Mouse (Mus musculus) heart, adult 11 months (tissue): ENCODE measurements around the gene Hvcn1.
A peak's percentile ranks its signal among the peaks of the same experiment; 100 is the strongest.
"Not testable (repeated sequence)": the region's sequence is repeated elsewhere in the genome, so short reads cannot be mapped to it uniquely, and the experiment has no call there.

Experiments used
- DNase-seq: peaks from one replicate; pipeline ENCODE4 v3.0.0; 2022

Hvcn1 gene

GRCm38 (mm10) chr5:122208909-122209308 is 2.3 kb downstream of the Hvcn1 start:
- peak; percentile 80 for DNase-seq

GRCm38 (mm10) chr5:122209591-122210368 is 3.2 kb downstream of the Hvcn1 start:
- DNase-seq: peak; percentile 98

DNA sequence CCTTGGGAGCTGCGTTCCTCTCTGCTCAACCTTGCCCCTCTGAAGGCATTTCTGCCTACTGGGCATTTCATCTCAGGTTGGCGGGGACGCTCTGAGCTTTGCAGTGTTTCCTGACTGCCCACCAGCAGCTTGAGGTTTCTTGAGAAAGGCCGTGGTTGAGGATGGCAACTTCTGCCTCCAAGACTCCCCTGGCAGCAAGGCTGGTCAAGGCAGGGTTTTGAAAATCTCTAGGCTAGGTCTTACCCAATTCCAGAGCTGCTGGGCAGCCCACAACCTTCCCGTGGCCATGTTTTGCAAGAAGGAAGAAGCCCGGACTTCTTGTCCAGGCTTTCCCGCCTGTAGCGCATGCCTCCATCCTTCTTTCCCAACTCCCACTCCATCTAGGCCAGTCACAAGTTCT is 4.3 kb downstream of the Hvcn1 start:
- peak; percentile 87 for DNase-seq

DNA sequence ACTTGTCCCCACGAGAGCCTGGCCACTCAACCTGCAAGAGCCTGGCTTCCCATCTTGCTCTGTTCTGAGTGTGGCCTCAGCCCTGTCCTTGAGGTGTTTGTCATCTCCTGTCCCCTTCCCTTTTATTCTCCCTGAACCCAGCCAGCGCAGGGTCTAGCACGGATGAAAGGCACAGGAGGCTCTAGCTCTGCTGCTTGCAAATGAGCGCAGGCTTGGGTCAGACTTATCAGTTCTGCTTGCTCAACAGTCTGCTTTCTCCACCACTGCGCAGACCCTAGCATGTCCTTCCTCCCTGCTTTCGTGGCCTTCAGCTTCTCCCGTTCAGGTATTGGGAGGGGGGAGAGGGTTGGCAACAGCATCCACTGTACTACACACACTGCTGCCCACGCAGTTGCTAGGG is 5.5 kb downstream of the Hvcn1 start:
- DNase-seq: peak; percentile 80

- not testable (repeated sequence) for DNase-seq
Observed at GRCm38 (mm10) chr5:122212820-122213219, 6.2 kb downstream of the Hvcn1 start.

- DNase-seq: no peak
Observed at GRCm38 (mm10) chr5:122213861-122214260, 7.3 kb downstream of the Hvcn1 start.

DNA sequence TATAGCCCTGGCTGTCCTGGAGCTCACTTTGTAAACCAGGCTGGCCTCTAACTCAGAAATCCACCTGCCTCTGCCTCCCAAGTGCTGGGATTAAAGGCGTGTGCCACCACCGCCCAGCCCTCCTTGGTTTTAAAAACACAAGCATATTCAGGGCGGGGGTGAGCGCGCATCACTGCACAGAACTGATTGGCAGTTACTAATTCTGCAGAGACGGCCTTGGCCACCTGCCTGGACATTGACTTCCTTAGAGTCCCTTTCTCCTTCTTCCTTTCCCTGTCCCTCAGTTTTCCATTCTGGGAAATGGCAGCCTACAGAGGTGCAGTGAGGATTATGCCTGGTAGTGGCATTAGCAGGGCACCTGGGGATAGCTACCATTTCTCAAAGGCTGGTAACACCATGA is 11.0 kb downstream of the Hvcn1 start:
- no peak for DNase-seq

GRCm38 (mm10) chr5:122218109-122218905 is 11.7 kb downstream of the Hvcn1 start:
- no peak for DNase-seq

GRCm38 (mm10) chr5:122218928-122219327 is 12.3 kb downstream of the Hvcn1 start:
- DNase-seq: no peak

DNA sequence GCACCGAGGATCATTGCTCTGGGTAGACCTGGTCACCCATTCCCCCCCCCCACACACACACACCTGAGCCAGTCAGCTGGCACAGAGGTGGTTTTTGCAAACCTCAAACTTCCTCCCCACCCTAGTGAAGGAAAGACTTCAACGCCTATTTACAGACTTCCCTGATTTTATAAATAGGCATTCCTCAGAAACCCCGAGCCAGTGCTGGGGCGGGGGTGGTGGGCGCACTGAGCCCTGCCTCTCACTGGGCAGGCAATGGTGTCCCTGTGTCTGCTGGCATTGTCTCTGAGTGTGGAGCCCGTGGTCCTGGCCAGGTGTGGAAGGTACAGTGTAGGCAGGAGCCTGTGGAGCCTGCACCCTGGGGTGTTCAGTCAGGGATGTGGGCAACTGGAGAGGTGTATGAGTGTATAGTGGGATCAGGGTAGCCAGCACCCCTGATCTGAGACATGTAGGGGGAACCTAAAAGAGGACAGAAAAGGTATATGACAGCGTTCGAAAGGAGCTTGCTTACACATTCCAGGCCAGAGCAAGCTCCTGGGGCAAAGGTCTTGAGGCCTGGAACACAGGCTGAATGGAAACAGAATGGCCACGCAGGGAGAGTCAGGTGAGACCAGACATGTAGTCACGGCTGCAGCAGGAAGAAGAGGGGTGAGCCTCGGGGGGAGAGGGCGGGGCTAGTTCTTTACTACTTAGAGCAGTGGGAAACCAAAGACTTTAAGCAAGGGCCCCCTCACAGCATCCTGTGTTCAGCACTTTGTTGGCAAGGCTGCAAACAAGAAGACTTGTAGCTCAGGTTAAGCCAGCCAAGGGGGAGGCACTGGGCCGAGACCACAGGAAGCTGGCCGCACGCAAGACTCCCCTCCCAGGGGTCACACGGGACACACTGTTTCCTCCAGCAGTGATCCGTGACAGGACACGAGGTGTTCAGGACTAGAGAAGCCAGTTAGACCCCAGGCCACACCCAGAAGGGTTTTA is 13.3 kb downstream of the Hvcn1 start:
- peak; percentile 95 for DNase-seq

DNA sequence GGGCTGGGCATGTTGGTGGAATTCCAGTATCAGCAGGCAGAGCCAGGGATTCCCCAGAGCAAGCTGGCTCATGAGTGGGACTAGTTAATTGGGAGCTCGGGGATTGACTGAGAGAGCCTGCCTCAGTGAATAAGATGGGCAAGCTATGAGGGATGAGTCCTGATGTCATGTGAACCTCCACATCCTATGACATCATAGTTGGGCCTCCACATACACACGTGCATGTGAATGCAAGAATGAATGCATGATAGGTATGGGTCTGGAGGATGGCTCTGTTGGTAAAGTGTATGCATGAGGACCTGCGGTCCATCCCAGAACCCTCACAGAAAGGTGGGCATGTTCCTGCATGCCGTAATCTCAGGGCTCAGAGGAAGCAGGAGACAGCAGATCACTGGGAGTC is 14.5 kb downstream of the Hvcn1 start:
- no peak for DNase-seq

DNA sequence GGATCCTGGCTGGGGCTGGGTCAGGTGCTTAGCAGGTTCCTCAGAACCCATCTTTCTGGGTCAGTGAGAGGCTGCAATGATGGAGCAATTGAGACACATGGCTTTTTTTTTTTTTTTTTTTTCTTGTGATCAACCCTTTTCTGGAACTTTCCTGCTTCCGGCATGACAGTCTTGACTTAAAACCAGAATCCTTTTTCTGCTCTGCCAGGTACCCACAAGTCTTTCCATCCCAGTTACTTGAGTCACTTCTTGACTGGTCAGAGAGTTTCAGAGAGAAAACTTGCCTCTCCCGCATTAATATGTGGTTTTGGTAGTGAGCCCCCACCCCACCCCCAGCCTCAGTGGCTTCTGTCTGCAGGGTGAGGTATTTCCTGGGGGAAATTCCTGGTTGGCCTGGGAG is 17.7 kb downstream of the Hvcn1 start:
- no peak for DNase-seq

DNA sequence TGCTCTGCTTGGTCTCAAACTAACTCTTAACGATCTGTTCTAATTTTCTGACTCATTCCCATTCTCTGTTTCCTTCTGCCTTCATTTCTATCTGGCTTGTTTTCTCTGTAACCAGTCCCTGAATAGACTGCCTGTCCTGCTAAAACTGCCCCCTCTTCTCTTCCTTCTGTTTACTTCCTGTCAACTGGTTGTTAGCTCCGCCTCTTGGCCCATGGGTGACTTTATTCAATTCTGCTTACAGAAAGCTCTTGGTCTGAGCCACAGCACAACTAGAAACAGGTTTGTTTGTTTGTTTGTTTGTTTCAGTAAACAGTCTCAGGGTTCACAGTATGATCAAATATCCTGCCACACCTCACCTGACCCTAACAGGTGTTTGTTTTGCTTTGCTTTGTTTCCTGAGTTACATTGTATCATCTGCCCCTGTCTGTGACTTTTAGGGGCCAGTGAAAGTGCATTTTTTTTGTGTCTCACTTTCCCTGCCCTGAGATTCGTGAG is 21.7 kb downstream of the Hvcn1 start:
- no peak for DNase-seq

DNA sequence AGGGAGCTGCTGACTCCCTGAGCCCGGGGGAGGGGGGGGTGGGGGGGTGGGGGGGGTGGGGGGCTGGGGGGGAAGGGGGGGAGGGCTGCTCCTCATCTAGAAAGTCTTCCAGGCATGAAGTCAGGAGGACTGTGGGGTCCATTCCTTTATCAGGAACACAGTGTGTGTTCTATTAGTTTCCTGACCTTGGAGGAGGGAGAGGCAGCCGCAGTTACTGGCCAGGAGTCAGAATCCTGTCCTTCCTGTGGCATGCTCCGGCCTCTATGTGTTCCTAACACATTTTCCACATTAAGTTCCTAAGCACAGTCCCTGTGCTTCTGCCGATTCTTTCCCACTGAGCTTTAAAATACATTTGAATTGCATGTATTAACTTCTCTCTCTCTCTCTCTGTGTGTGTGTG is 22.2 kb downstream of the Hvcn1 start:
- no peak for DNase-seq

DNA sequence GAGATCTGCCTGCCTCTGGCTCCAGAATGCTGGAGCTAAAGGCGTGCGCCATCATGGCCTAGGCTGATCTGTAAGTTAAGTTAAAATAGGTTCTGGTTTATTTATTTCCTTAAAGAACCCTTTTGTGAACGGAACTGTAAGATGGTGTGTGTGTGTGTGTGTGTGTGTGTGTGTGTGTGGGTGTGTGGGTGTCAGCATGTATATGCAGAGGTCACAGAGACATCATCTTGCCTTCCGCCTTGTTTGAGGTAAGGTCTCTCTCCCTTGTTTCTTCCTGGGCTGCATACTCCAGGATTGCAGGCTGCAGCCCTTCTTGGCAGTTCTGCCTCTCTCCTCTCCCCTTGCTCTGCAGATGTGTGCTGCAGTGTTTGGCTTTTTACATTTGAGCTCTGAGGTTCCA is 24.2 kb downstream of the Hvcn1 start:
- DNase-seq: no peak

- DNase-seq: no peak
Observed at GRCm38 (mm10) chr5:122231431-122231830, 24.8 kb downstream of the Hvcn1 start.

- DNase-seq: no peak
Observed at GRCm38 (mm10) chr5:122232004-122232403, 25.4 kb downstream of the Hvcn1 start.

DNA sequence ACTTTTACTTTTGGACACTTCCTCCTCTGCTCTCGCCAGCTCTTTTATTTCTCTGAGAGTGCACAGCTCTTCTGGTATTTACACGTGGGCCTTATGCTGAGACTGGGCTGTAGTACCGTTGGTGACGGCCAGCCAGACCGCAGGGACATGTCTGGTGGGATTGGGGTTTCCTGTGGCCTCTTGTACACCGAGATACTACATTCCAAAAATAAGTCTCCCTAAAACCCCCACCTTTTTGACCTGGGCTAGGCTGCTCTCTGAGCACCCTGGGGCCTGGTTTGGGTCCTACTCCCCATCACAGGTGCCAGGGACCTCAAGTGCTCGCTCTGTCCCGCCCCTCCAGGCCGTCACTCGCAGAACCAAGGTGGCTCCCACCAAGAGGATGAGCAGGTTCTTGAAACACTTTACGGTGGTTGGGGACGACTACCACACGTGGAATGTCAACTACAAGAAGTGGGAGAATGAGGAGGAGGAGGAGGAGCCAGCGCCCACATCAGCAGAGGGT is 26.5 kb downstream of the Hvcn1 start:
- DNase-seq: no peak

- peak; percentile 95 for DNase-seq
Observed at GRCm38 (mm10) chr5:122233695-122234094, 27.1 kb downstream of the Hvcn1 start.

- DNase-seq: no peak
Observed at GRCm38 (mm10) chr5:122234319-122235195, 28.0 kb downstream of the Hvcn1 start.

GRCm38 (mm10) chr5:122235196-122235836 is 28.7 kb downstream of the Hvcn1 start:
- DNase-seq: no peak
